Mouse (Mus musculus) Patski (cell line): ENCODE measurements around the gene Tesk1. TPM values are rescaled to one million over a fixed set of nuclear protein-coding genes. Genes with fewer than 3 reads are reported as not detected.
"Not testable (repeated sequence)": the region's sequence is repeated elsewhere in the genome, so short reads cannot be mapped to it uniquely, and the experiment has no call there.

Experiments
- ATAC-seq: fragments of 100-300 bp; one replicate; pipeline ENCODE4 v1.8.0; 2021
- CTCF ChIA-PET: fragments of 350-600 bp; sonication (Branson Sonifier 250); formaldehyde crosslinking; loops from one replicate; lab custom pipeline; 2022; ENCODE audit warnings: inconsistent platforms; lab: Charles Lee
- POLR2A ChIA-PET: fragments of 350-600 bp; sonication (Branson Sonifier 250); formaldehyde crosslinking; loops from one replicate; lab custom pipeline; 2022; ENCODE audit warnings: antibody characterized with exemption, inconsistent platforms; lab: Charles Lee
- DNase-seq: peaks from one replicate; pipeline ENCODE4 v3.0.0-alpha.2; 2011; ENCODE audit warnings: low read depth, low spot score
- H3K27me3 ChIP-seq: fragments of 371-371 bp; one replicate; pipeline ENCODE4 v1.5.1; 2021
- CTCF ChIP-seq: fragments of 100-300 bp; IDR thresholded peaks from one replicate; pipeline ENCODE4 v1.5.1; 2021
- in situ Hi-C: fragments of 300-500 bp; cut with MboI; formaldehyde crosslinking; loops from 3 replicates; pipeline ENCODE4 v1.11.1; 2018; ENCODE audit warnings: low pct_unique_long_range_greater_than_20kb, mixed read lengths
- polyA plus RNA-seq: library from polyadenylated mRNA; unstranded; gene quantifications from one replicate; pipeline ENCODE4 v1.2.3, GENCODE M21; 2021

Tesk1 gene
- polyA plus RNA-seq, 1 experiment from 2014 or later = 50.4 TPM

GRCm38 (mm10) chr4:43477857-43478533 is 36.3 kb downstream of the Tesk1 start:
- in situ Hi-C loops = loop anchor here (5.0 kb wide), 1 partner anchor 36 kb away; the partner anchor contains the start of gene Tesk1
- ChIA-PET CTCF (interaction anchor here (2.0 kb wide), 1 partner anchor 14 kb away, joined by 5 read pairs; the partner anchor contains the start of gene Ccdc107), POLR2A (interaction anchor here (0.6 kb wide), 1 partner anchor 427 kb away, joined by 3 read pairs; no protein-coding TSS in a partner anchor)
- H3K27me3 ChIP-seq = no peaks in the 10 kb centered on the region
- DNase-seq (no peak), ATAC-seq (no peak)
- TF ChIP-seq CTCF = no peak

- no peak for DNase-seq
- ChIA-PET CTCF (interaction anchor here (2.0 kb wide), 1 partner anchor 14 kb away, joined by 5 read pairs; the partner anchor contains the start of gene Ccdc107), POLR2A (interaction anchor here (0.6 kb wide), 1 partner anchor 428 kb away, joined by 3 read pairs; no protein-coding TSS in a partner anchor)
- TF ChIP-seq CTCF = no peak
- H3K27me3 ChIP-seq = no peaks in the 10 kb centered on the region
- ATAC-seq = no peak
- in situ Hi-C loops = loop anchor here (5.0 kb wide), 1 partner anchor 36 kb away; the partner anchor contains the start of gene Tesk1
Measured at GRCm38 (mm10) chr4:43478534-43478858, 36.8 kb downstream of the Tesk1 start.

- DNase-seq (no peak), ATAC-seq (no peak)
- peak; percentile 66 for TF ChIP-seq CTCF
- in situ Hi-C loops = loop anchor here (5.0 kb wide), 1 partner anchor 37 kb away; the partner anchor contains the start of gene Tesk1
- CTCF ChIA-PET = interaction anchor here (0.6 to 2.0 kb wide), 6 partner anchors 11 to 267 kb away, joined by 3 to 6 read pairs (median 4); partner anchors contain the start of gene Ccdc107
- H3K27me3 ChIP-seq = no peaks in the 10 kb centered on the region
- POLR2A ChIA-PET = no interaction called here
Measured at GRCm38 (mm10) chr4:43478906-43479832, 37.4 kb downstream of the Tesk1 start.

GRCm38 (mm10) chr4:43480985-43481384 is 39.2 kb downstream of the Tesk1 start:
- ChIA-PET POLR2A (no interaction called here), CTCF (no interaction called here)
- H3K27me3 ChIP-seq = no peaks in the 10 kb centered on the region
- DNase-seq (no peak), ATAC-seq (no peak)
- in situ Hi-C loops = no loop called here
- no peak for TF ChIP-seq CTCF

- ChIA-PET CTCF (interaction anchor here (1.2 kb wide), 1 partner anchor 41 kb away, joined by 3 read pairs; no protein-coding TSS in a partner anchor), POLR2A (interaction anchor here (0.6 kb wide), 1 partner anchor 78 kb away, joined by 4 read pairs; no protein-coding TSS in a partner anchor)
- in situ Hi-C loops = no loop called here
- no peaks in the 10 kb centered on the region for H3K27me3 ChIP-seq
- TF ChIP-seq CTCF = no peak
- no peak for ATAC-seq
- DNase-seq = no peak
Measured at GRCm38 (mm10) chr4:43481894-43482456, 40.2 kb downstream of the Tesk1 start.

GRCm38 (mm10) chr4:43482591-43482990 is 40.9 kb downstream of the Tesk1 start:
- ATAC-seq (no peak), DNase-seq (no peak)

GRCm38 (mm10) chr4:43483535-43484091 is 41.9 kb downstream of the Tesk1 start, which contains the start of gene Sit1:
Sit1 (minus strand) TSS chr4:43483734.
- ChIA-PET POLR2A (no interaction called here), CTCF (no interaction called here)
- ATAC-seq = no peak
- no peaks in the 10 kb centered on the region for H3K27me3 ChIP-seq
- no peak for TF ChIP-seq CTCF
- DNase-seq = no peak
- in situ Hi-C loops = no loop called here

More at GRCm38 (mm10) chr4:43482591-43482990, 40.9 kb downstream of the Tesk1 start:
- no peak for TF ChIP-seq CTCF
- ChIA-PET POLR2A (interaction anchor here (0.6 kb wide), 1 partner anchor 77 kb away, joined by 4 read pairs; no protein-coding TSS in a partner anchor), CTCF (interaction anchor here (1.2 kb wide), 1 partner anchor 41 kb away, joined by 3 read pairs; no protein-coding TSS in a partner anchor)
- no peaks in the 10 kb centered on the region for H3K27me3 ChIP-seq
- in situ Hi-C loops = no loop called here

- ATAC-seq, CTCF ChIA-PET, POLR2A ChIA-PET: not testable (repeated sequence)
Measured at GRCm38 (mm10) chr4:43485666-43486065, 43.9 kb downstream of the Tesk1 start.

GRCm38 (mm10) chr4:43489611-43490010 is 47.9 kb downstream of the Tesk1 start:
- no peak for TF ChIP-seq CTCF
- no peaks in the 10 kb centered on the region for H3K27me3 ChIP-seq
- in situ Hi-C loops = no loop called here
- ChIA-PET CTCF (no interaction called here), POLR2A (no interaction called here)
- no peak for ATAC-seq
- no peak for DNase-seq

More at GRCm38 (mm10) chr4:43485666-43486065, 43.9 kb downstream of the Tesk1 start:
- in situ Hi-C loops, H3K27me3 ChIP-seq, DNase-seq: not testable (repeated sequence)
